Mouse (Mus musculus) right cerebral cortex, adult 2 months (tissue): ENCODE measurements at regions not wholly inside any gene's neighbourhood (a gene's known extent, or its start where the extent isn't known, plus 50 kb on each side); places are given as distances from the start of the nearest gene placed in this dataset.
A peak's percentile ranks its signal among the peaks of the same experiment; 100 is the strongest.

ENCODE experiments used
- DNase-seq, 2 experiments: peaks; one replicate each; pipeline ENCODE4 v3.0.0; 2021 to 2022; ENCODE audit warnings: low spot score in 2 of 2

DNA sequence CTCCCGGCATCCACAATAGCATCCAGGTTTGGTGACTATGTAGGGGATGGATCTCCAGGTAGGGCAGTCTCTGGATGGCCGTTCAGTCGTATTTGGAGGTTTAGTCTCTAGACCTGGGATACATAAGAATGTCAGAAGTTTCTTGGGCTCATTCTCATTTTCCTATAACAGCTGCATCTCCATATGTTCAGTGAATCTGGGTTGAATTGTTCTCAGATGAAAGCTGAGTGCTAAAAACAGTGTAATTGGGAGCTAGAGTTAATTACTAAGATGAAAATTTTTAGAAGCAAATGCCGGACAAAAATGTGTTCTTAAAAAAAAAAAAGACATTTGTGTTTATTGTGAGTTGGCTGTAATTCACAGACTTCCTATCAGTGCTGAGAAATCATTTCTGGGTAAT lies 57.3 kb upstream of the Myo16 start:
- DNase-seq: peak; percentile 8 to 21

DNA sequence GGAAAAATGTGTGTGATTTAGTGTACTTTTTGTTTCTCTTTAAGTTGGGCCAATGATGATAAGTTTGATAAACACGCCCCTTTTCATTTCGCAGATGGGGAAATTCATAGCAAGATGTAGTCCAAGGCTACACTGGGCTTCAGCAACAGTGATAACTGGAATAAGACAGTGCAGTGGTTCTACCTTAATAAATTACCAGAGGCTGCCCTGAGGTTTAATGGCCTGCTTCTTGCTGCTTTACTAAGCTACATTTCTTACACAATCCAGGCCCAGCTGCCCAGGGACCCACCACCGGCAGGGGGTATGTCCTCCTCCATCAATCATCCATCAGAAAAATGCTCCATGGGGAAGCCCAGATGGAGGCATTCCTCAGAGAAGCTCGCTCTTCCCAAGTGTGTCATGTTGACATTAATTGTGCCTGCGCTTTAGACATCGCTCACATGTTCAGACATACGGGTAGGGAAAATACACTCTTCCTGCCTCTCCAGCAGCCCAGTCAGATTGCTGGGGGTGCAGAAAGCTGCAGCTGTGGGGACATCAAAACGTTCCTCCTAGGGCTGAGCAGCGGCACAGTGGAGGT lies 56.7 kb upstream of the Myo16 start:
- DNase-seq: no peak
